Mouse (Mus musculus) retina, embryonic 14.5 days (tissue): ENCODE measurements around the gene Dmbt1.
"Not testable (repeated sequence)": the region's sequence is repeated elsewhere in the genome, so short reads cannot be mapped to it uniquely, and the experiment has no call there.

Source experiments
- DNase-seq: peaks from one replicate; pipeline ENCODE4 v3.0.0-alpha.2; 2015; ENCODE audit warnings: low spot score

The Dmbt1 gene

GRCm38 (mm10) chr7:131054808-131055370, 23.0 kb downstream of the Dmbt1 start:
- peak; percentile 66 for DNase-seq

DNA sequence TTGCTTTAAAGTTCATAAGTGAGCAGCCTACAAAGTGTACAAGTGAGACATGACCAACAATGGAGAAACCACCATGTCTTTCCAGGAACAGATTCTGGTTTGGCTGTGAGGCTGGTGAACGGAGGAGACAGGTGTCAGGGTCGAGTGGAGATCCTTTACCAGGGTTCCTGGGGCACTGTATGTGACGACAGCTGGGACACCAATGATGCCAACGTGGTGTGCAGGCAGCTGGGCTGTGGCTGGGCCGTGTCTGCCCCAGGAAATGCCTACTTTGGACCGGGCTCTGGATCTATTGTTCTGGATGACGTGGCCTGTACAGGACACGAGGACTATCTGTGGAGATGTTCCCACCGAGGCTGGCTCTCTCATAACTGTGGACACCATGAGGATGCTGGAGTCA, 26.1 kb downstream of the Dmbt1 start:
- not testable (repeated sequence) for DNase-seq

DNA sequence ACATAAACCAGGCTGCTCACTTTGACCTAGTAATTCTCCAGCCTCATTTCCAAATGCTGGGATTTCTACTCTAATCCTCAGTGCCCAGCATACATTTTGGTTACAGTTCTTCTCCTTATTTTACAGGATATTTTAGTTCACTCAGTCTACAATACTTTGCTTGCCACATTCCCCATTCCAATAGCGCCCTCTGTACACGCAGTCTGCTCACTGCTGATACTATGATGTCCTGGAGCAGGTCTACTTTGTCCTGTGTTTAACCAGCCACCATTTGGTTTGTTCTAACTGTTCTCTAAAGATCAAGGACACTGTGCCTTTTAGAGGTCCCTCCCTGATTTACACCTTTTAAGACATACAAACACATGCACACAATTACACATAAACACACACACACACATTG, 28.0 kb downstream of the Dmbt1 start:
- not testable (repeated sequence) for DNase-seq

DNA sequence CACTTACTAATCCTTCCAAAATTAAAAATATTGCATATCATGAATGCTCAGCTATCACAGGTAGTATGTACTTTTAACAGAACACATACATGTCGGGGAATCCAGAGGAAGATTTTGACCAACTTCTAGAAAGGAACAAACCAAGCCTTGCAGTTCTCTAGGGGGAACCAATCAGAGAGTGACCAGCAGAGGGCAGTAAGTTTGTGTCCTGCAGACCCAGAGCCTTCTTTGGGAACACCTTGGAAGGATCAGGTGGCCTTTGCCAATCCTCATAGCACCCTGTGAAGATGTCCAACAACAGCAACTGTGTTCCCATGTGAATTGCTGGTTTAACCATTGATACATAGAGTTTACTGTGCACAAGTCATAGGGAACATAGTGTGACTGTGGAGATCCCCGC, 30.7 kb downstream of the Dmbt1 start:
- DNase-seq, result no peak

GRCm38 (mm10) chr7:131068191-131068590, 36.3 kb downstream of the Dmbt1 start:
- DNase-seq, result peak; percentile 31

- DNase-seq, result not testable (repeated sequence)
Observed at GRCm38 (mm10) chr7:131073476-131073875, 41.6 kb downstream of the Dmbt1 start.

DNA sequence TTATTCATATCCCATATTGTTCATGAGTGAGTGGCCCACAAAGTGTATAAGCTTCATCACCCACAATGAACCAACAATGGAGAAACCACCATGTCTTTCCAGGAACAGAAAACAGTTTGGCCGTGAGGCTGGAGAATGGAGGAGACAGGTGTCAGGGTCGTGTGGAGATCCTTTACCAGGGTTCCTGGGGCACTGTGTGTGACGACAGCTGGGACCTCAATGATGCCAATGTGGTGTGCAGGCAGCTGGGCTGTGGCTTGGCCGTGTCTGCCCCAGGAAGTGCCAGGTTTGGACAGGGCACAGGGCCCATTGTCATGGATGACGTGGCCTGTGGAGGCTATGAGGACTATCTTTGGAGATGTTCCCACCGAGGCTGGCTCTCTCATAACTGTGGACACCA, 42.2 kb downstream of the Dmbt1 start:
- DNase-seq, result not testable (repeated sequence)

DNA sequence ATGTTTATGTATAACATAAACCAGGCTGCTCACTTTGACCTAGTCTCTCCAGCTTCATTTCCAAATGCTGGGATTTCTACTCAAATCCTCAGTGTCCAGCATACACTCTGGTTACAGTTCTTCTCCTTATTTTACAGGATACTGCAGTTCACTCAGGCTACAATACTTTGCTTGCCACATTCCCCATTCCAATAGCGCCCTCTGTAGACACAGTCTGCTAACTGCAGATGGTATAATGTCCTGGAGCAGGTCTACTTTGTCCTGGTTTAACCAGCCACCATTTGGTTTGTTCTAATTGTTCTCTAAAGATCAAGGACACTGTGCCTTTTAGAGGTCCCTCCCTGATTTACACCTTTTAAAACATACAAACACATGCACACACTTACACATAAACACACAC, 44.1 kb downstream of the Dmbt1 start:
- peak; percentile 63 for DNase-seq

DNA sequence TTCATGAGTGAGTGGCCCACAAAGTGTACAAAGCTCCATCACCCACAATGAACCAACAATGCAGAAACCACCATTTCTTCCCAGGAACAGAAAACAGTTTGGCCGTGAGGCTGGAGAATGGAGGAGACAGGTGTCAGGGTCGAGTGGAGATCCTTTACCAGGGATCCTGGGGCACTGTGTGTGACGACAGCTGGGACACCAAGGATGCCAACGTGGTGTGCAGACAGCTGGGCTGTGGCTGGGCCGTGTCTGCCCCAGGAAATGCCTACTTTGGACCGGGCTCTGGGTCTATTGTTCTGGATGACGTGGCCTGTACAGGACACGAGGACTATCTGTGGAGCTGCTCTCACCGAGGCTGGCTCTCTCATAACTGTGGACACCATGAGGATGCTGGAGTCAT, 50.5 kb downstream of the Dmbt1 start:
- not testable (repeated sequence) for DNase-seq

GRCm38 (mm10) chr7:131112486-131112885, 80.6 kb downstream of the Dmbt1 start:
- peak; percentile 86 for DNase-seq

GRCm38 (mm10) chr7:131113676-131114075, 81.8 kb downstream of the Dmbt1 start:
- no peak for DNase-seq

GRCm38 (mm10) chr7:131114434-131114833, 82.6 kb downstream of the Dmbt1 start:
- no peak for DNase-seq

DNA sequence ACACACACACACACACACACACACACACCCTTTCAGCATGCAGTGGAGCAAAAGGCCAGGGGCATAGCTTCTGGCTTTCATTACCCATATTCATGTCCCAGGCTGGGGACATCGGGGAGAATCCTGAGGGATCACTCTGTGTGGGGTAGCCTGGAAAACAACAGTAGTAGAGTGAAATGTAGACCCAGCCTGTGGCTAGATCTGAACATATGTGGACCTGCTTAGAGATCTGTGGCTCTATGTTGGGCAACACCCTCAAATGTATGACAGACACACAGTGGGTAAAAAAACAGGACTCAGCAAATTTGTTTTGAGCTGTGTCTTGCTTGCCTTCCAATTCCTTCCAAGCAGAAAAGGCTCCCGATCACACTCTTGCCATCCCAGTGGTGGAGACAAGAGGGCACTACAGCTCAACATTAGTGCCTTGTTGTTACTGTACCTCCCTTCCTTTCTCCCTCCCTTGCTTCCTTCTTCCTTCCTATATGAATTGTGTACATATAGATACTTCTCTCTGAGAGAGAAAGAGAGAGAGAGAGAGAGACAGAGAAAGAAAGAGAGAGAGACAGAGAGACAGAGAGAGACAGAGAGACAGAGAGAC, 90.5 kb downstream of the Dmbt1 start:
- DNase-seq, result no peak

- DNase-seq, result no peak
Observed at GRCm38 (mm10) chr7:131130021-131130420, 98.2 kb downstream of the Dmbt1 start.

DNA sequence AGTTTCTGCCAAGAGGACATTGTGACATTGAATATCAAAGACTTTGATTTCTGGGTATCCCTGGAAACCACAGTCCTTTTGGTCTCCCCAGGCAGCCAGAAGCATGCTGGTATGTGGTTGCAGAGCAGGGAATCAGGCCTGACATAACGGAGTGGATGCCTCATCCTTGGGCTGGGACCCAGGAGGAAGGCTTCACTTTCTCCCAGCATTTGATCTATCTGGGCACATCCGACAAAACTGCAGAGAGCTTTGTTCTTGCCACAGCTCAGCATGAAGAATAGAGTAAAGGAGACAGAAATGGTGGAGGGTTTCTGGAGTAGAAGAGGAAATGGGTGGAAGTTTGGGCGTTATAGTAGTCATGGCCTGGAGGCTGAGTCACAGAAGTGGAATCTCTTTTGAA, 101.3 kb downstream of the Dmbt1 start:
- DNase-seq, result no peak

DNA sequence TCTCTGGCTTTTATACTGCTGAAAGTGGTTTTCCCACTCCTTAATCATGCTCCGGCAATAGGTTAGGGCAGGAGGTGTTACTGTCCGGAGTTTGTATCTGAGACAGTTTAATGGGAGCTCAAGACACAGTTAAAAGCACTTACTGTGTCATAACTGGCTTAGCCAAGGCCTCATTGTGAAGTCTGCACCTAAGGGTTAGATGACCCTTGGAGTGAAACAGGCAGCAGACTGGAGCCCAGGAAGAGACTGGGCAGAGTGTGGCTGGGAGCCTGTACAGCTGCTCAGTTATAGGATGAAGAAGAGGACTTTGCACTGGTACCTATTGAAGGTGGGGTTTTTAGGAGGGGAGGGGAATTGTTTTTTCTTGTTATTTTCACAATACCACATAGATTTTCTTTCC, 114.4 kb downstream of the Dmbt1 start, which contains the start of gene 4933402N03Rik:
Gene 4933402N03Rik (minus strand): TSS at position 101 of the 400 bp plus-strand sequence.
- DNase-seq, result no peak

DNA sequence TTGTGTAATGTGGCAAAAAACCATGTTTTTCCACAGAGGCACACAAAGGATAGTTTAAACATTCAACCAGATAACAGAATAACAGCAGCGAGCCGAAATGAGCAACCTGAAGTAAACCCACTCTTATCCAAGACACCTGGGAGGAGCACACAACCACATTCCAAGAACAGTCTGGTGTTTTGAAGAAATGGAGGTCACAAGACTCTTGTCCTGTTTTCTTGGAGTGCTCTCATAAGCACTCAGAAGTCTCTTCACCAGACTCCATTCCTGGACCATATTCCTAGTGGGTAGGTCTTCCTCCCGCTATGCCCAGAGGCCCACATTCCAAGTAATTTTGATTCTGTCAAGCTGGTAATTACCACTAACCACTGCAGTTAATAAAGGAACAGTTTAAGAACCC, 118.3 kb downstream of the Dmbt1 start:
- no peak for DNase-seq

DNA sequence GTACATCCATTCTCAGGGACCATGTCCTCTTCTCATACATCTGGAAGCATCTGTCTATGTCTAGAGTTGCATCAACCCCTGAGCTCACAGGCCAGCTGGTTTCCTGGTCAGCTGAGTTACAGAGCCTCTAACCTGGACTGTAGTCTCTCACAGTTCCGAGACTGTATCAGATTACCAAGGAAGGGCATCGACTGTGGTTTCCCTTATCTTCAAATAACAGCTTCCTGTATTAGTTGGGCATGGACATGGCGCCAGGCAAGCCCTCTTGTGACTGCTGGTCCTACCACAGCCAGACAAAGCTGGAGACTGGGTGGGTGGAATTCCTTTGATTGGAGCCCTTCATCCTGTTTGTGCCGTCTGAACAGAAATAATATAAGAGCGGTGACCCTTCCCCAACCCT, 121.2 kb downstream of the Dmbt1 start:
- DNase-seq, result no peak

DNA sequence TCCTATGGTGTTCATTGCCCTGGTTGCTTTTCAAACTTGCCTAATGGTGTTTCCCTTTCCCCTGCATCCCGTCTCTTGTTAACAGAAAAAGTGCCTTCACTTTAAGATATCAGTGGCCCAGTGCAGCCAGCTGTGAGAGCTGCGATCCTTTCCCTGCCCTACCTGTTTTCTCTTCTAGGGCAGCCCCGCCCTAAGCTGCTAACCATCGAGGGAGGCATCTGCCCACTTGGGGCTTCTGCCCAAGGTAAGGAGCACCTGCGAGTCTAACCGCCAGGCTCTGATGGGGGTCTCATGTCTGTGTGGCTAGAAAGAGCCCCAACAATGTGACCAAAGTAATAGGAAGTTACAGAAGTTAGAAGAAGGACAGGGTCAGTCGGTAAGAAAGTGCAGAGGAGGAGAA, 130.4 kb downstream of the Dmbt1 start:
- no peak for DNase-seq

DNA sequence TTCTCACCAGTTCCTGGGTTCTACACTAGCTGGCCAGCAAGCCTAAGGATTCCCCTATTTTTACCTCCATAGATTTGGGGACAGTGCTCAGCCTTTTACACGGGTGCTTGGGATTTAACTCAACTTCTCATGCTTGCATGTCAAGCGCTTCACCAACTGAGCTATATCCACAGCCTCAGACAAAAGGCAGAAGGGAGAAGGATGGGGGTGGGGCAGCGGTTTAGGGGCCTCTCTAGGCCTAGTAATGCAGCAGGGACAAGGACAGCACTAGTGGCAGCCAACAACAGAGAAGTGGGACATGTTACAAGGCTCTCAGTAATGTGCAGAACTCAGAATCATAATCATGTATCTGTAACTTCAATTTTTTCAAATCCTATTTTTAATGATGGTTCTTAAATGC, 135.9 kb downstream of the Dmbt1 start:
- no peak for DNase-seq

GRCm38 (mm10) chr7:131169099-131169498, 137.2 kb downstream of the Dmbt1 start:
- no peak for DNase-seq
